Mouse (Mus musculus) limb, embryonic 14.5 days (tissue): ENCODE results near the gene Tex26. TPM values are rescaled to one million over a fixed set of nuclear protein-coding genes. Genes with fewer than 3 reads are reported as not detected.
A peak's percentile ranks its signal among the peaks of the same experiment; 100 is the strongest.

Experiments used
- ATAC-seq: fragments of 200-750 bp; cut with Nextera tagmentation; 2 replicates; pipeline ENCODE4 v1.8.0; 2017; ENCODE audit warnings: low read depth, moderate number of reproducible peaks, moderate TSS enrichment; ENCODE audit not compliant: low FRiP score
- DNase-seq: peaks from one replicate; pipeline ENCODE4 v3.0.0-alpha.2; 2015; ENCODE audit warnings: low spot score
- H3K27ac ChIP-seq: fragments of 300-500 bp; sonication (generic); replicated peaks from 2 replicates; pipeline ENCODE4 v1.5.1; 2014; ENCODE audit warnings: low read depth, mild to moderate bottlenecking, low read length, moderate library complexity, mixed read lengths
- H3K27me3 ChIP-seq: fragments of 300-500 bp; sonication (generic); 2 replicates; pipeline ENCODE4 v1.6.1; 2014; ENCODE audit warnings: low read length, mixed read lengths; ENCODE audit not compliant: control insufficient read depth, insufficient read depth
- H3K36me3 ChIP-seq: fragments of 300-500 bp; sonication (generic); 2 replicates; pipeline ENCODE4 v1.6.1; 2014; ENCODE audit warnings: mild to moderate bottlenecking, low read length, moderate library complexity, mixed read lengths; ENCODE audit not compliant: control insufficient read depth, insufficient read depth
- H3K4me1 ChIP-seq: fragments of 300-500 bp; sonication (generic); 2 replicates; pipeline ENCODE4 v1.6.1; 2014; ENCODE audit warnings: antibody characterized with exemption, low read length, mixed read lengths; ENCODE audit not compliant: control insufficient read depth, insufficient read depth
- H3K4me2 ChIP-seq: fragments of 300-500 bp; sonication (generic); replicated peaks from 2 replicates; pipeline ENCODE4 v1.6.1; 2014; ENCODE audit warnings: low read depth, mild to moderate bottlenecking, low read length, moderate library complexity; ENCODE audit not compliant: severe bottlenecking
- H3K4me3 ChIP-seq: fragments of 300-500 bp; sonication (generic); replicated peaks from 2 replicates; pipeline ENCODE4 v1.5.1; 2014; ENCODE audit warnings: low read length
- H3K9ac ChIP-seq: fragments of 300-500 bp; sonication (generic); 2 replicates; pipeline ENCODE4 v1.6.1; 2014; ENCODE audit warnings: mild to moderate bottlenecking, low read depth, low read length, moderate library complexity; ENCODE audit not compliant: severe bottlenecking
- H3K9me3 ChIP-seq: fragments of 300-500 bp; sonication (generic); 2 replicates; pipeline ENCODE4 v1.6.1; 2016; ENCODE audit warnings: low read length; ENCODE audit not compliant: control insufficient read depth
- POLR2A ChIP-seq: fragments of 200-500 bp; IDR thresholded peaks from 2 replicates; pipeline ENCODE4 v1.8.0; 2012; ENCODE audit warnings: inconsistent platforms, mild to moderate bottlenecking, moderate library complexity, borderline replicate concordance; ENCODE audit not compliant: insufficient read depth, insufficient read length; ENCODE audit errors: extremely low read depth
- whole genome bisulfite sequencing: fragments of 180-500 bp; shearing (Covaris S2); extraction: QIAGEN DNeasy Blood & Tissue Kit; methylation state at CpG from one replicate; pipeline ENCODE4 v1.1.7; 2014; 5-methylcytosine and 5-hydroxymethylcytosine counted together
- polyA plus RNA-seq, 2 experiments: library from polyadenylated mRNA; depleted of rRNA in 1 of 2; stranded (reverse) in 1 of 2; unstranded in 1 of 2; fragments of >200 nt; fragmentation: Nextera tagmentation in 1 of 2; extraction: Ambion mirVana in 1 of 2; gene quantifications; 2 replicates each; pipeline versions ENCODE4 v1.2.1 to v1.2.3; 2012 to 2014

Gene Tex26
- polyA plus RNA-seq, 2 experiments = 0.36 to 0.50 TPM

DNA sequence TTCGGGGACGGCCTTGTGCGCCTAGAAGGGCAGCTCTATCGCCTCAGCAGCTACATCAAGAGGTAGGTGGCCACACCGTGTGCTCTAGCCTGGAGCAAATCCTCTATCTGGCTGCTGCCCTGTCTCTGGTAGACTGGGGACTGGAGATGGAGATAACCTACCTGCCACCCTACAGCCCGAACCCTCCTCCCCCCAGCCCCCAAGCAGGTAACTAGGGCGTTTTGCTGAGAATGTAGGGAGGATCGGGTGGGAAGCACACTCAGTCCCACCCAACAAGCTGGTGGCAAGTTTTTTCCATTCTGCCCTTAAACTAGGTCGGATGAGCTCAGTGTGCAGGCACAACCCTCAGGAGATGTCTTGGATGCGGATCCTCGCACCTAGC lies 27.3 kb upstream of the Tex26 start:
- H3K27me3 ChIP-seq = peaks cover 4% of the 10 kb centered on the region
- H3K4me3 ChIP-seq = peak overlapping the region; percentile 41
- H3K9ac ChIP-seq = peak overlapping the region; percentile 45
- H3K9me3 ChIP-seq = 0 out of 2 replicates have a peak, but pooled peaks cover 5% of the 10 kb centered on the region
- peak overlapping the region; percentile 76 for H3K4me2 ChIP-seq
- ATAC-seq = no peak
- 39% methylated on average over 11 of the region's 11 CpGs for WGBS
- DNase-seq = no peak
- peaks cover 14% of the 10 kb centered on the region for H3K4me1 ChIP-seq
- no peaks in the 10 kb centered on the region for H3K36me3 ChIP-seq
- no peak for TF ChIP-seq POLR2A
- H3K27ac ChIP-seq = no peak overlapping the region

DNA sequence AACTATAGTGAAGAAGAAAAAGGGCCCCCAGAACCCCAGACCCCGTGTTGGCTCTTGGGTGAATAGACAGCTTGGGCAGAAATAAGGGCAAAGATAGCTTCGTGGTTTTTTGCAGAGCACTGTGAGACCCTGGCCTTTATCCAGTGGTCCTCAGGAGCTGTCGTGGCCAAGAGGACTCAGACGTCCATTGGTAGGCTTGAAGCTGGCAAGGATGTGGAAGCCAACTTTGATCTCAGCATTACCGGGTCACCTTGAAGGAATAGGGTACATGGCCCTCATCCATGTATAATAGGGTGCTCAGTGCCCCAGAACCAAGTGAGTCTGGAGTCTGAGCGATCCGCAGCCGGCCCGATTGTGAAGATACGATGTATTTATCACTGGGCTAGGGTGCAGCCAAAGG lies 26.8 kb upstream of the Tex26 start:
- H3K36me3 ChIP-seq = no peaks in the 10 kb centered on the region
- H3K4me1 ChIP-seq = peaks cover 14% of the 10 kb centered on the region
- H3K27me3 ChIP-seq = peaks cover 4% of the 10 kb centered on the region
- ATAC-seq (no peak), DNase-seq (no peak)
- 0 out of 2 replicates have a peak, but pooled peaks cover 2% of the 10 kb centered on the region for H3K9me3 ChIP-seq
- H3K27ac ChIP-seq = no peak overlapping the region
- no peak overlapping the region for H3K9ac ChIP-seq
- no peak for TF ChIP-seq POLR2A
- WGBS = 88% methylated on average over 10 of the region's 10 CpGs
- peak overlapping the region; percentile 76 for H3K4me2 ChIP-seq
- no peak overlapping the region; the same call in 1 of the 2 replicates for H3K4me3 ChIP-seq

DNA sequence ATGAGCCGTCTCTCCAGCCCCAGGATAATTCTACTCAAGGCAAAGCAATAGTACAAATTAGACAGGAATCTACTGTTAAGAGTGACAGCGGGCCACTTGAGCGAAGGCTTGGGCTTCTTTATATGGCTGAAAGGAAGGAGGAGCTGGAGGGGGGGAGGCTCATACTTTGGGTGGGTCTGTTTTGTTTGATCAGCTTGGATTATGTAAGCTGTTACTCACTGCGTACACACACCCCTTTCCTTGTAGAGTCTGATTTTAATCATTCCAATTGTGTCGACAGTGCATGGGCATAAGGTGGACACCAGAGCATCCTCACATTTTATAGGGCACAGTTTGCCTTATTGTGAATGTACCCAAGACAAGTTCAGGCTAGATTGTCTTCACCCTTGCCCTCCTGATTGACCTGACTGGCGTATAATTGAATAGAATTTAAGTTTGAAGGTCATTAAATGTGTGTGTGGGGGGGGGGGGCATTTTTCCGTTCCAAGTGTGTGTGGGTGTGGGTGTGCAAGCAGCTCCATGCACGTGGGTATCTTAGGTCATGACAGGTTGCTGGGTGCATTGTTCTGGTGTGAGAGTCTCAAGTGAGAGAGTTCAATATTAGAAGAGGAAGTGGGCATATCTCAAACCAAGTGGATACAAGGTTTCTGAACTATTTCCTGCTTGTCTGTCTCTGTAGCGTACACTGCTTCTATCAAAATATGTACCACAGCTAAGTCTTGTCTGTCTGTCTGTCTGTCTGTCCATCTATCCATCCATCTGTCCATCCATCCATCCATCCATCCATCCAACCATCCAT lies 24.9 kb upstream of the Tex26 start:
- DNase-seq (no peak), ATAC-seq (no peak)
- Histone ChIP-seq H3K4me1 (peaks cover 14% of the 10 kb centered on the region), H3K9me3 (no peaks in the 10 kb centered on the region), H3K9ac (no peak overlapping the region), H3K4me2 (no peak overlapping the region), H3K27ac (no peak overlapping the region), H3K36me3 (no peaks in the 10 kb centered on the region), H3K4me3 (no peak overlapping the region), H3K27me3 (peaks cover 4% of the 10 kb centered on the region)
- TF ChIP-seq POLR2A = no peak
- WGBS = 78% methylated on average over 9 of the region's 9 CpGs

DNA sequence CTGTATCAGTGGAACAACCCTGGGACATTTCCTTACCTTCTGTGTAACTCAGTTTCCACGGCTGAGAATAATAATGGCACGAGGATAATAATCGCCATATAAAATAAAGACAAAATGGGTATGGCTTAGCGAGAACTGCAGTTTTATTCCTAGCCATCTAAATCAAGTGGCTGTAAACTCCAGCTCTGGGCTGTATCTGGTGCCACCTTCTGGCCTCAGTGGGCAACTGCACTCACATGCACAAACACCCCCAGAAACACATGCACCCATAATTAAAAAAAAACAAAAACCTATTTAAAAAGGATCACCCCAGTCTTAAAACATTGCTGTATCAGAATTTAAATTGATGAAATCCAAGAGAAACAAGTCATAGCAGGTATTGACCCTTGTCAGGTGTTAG lies 22.1 kb upstream of the Tex26 start:
- Histone ChIP-seq H3K4me2 (no peak overlapping the region), H3K9ac (no peak overlapping the region), H3K27ac (no peak overlapping the region), H3K27me3 (no peaks in the 10 kb centered on the region; the same call in 1 of the 2 replicates), H3K9me3 (no peaks in the 10 kb centered on the region), H3K4me1 (peaks cover under 1% of the 10 kb centered on the region), H3K4me3 (no peak overlapping the region), H3K36me3 (no peaks in the 10 kb centered on the region)
- WGBS = 92% methylated on average over 4 of the region's 4 CpGs
- DNase-seq (no peak), ATAC-seq (no peak)
- no peak for TF ChIP-seq POLR2A

DNA sequence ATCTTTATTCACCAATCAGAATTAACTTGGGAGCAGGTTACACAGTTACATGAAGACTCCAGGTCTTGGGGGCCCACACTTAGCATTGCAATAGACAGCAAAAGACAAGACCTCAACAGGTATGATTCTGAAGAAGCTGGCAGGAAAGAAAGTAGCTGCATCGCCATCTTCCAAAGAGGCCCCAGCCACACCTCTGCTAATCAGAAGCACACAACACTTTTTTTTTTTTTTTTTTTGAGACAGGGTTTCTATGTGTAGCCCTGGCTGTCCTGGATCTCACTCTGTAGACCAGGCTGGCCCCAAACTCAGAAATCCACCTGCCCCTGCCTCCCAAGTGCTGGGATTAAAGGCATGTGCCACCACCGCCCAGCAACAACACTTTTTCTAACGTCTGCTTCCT lies 12.9 kb upstream of the Tex26 start:
- H3K27me3 ChIP-seq = no peaks in the 10 kb centered on the region
- no peaks in the 10 kb centered on the region for H3K36me3 ChIP-seq
- no peak overlapping the region for H3K4me3 ChIP-seq
- no peak overlapping the region for H3K4me2 ChIP-seq
- H3K27ac ChIP-seq = no peak overlapping the region
- ATAC-seq = no peak
- WGBS = 90% methylated on average over 3 of the region's 3 CpGs
- no peaks in the 10 kb centered on the region for H3K9me3 ChIP-seq
- TF ChIP-seq POLR2A = no peak
- peaks cover 14% of the 10 kb centered on the region for H3K4me1 ChIP-seq
- no peak overlapping the region for H3K9ac ChIP-seq
- no peak for DNase-seq
